Mouse (Mus musculus) embryo, embryonic 10.5 days (tissue): ENCODE results near the gene Rftn1.

ENCODE experiments used
- DNase-seq: peaks from one replicate; pipeline ENCODE4 v3.0.0-alpha.2; 2015; ENCODE audit warnings: low spot score

Gene Rftn1

GRCm38 (mm10) chr17:50021400-50021799 lies 169.1 kb downstream of the Rftn1 start:
- DNase-seq = peak; percentile 28

- peak; percentile 43 for DNase-seq
Observed at GRCm38 (mm10) chr17:50020211-50021001, 170.1 kb downstream of the Rftn1 start.

GRCm38 (mm10) chr17:50019819-50020210 lies 170.7 kb downstream of the Rftn1 start:
- DNase-seq = no peak

GRCm38 (mm10) chr17:50019090-50019489 lies 171.4 kb downstream of the Rftn1 start:
- DNase-seq = peak; percentile 18

- DNase-seq = no peak
Observed at GRCm38 (mm10) chr17:50014708-50015107, 175.8 kb downstream of the Rftn1 start.

- no peak for DNase-seq
Observed at GRCm38 (mm10) chr17:50013848-50014247, 176.6 kb downstream of the Rftn1 start.

- no peak for DNase-seq
Observed at GRCm38 (mm10) chr17:50010096-50010495, 180.4 kb downstream of the Rftn1 start.

GRCm38 (mm10) chr17:50006721-50007351 lies 183.6 kb downstream of the Rftn1 start:
- DNase-seq = peak; percentile 86

GRCm38 (mm10) chr17:50006338-50006720 lies 184.1 kb downstream of the Rftn1 start:
- no peak for DNase-seq

- no peak for DNase-seq
Observed at GRCm38 (mm10) chr17:50003156-50003555, 187.3 kb downstream of the Rftn1 start.

GRCm38 (mm10) chr17:50002171-50002570 lies 188.3 kb downstream of the Rftn1 start:
- no peak for DNase-seq

- no peak for DNase-seq
Observed at GRCm38 (mm10) chr17:50001754-50002153, 188.7 kb downstream of the Rftn1 start.

GRCm38 (mm10) chr17:50000580-50000979 lies 189.9 kb downstream of the Rftn1 start:
- no peak for DNase-seq

GRCm38 (mm10) chr17:49996626-49997152 lies 193.8 kb downstream of the Rftn1 start:
- DNase-seq = peak; percentile 53

- DNase-seq = no peak
Observed at GRCm38 (mm10) chr17:49996097-49996496, 194.4 kb downstream of the Rftn1 start.

- no peak for DNase-seq
Observed at GRCm38 (mm10) chr17:49995226-49995625, 195.2 kb downstream of the Rftn1 start.

- no peak for DNase-seq
Observed at GRCm38 (mm10) chr17:49993631-49994030, 196.8 kb downstream of the Rftn1 start.

GRCm38 (mm10) chr17:49992625-49993603 lies 197.6 kb downstream of the Rftn1 start:
- no peak for DNase-seq

- DNase-seq = no peak
Observed at GRCm38 (mm10) chr17:49989583-49989982, 200.9 kb downstream of the Rftn1 start.

GRCm38 (mm10) chr17:49987095-49987494 lies 203.4 kb downstream of the Rftn1 start:
- DNase-seq = no peak

GRCm38 (mm10) chr17:49983478-49983877 lies 207.0 kb downstream of the Rftn1 start:
- no peak for DNase-seq
